Mouse (Mus musculus): ENCODE results near the gene Zfp536.

DNA sequence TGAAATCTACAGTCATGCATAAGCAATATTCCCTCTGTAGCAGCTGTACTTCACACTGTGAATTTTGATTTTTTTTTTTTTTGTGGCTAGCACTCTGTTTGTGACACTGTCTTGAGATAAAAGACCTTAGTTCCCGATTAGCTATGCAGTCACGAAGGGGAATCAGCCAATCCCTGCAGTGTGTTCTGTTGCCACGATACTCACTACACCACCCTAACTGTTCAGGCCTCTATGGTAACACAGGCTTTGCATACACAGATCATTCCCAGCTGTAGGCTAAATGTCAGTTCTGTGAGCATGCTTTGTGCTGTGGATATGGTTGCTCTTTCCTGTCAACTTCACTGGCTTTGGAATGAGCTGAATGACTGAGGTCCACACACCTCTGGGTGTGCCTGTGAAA is 325.9 kb downstream of the Zfp536 start:
- TF ChIP-seq POLR2A (IDR thresholded peaks at IDR 0.05; ENCODE audit: insufficient read depth, low read length), result no peak
- TF ChIP-seq CTCF (IDR thresholded peaks at IDR 0.05; ENCODE audit: low read depth, low read length), result no peak
- TF ChIP-seq EP300 (IDR thresholded peaks at IDR 0.05; ENCODE audit: insufficient read depth, low read depth, low read length), result no peak
